Mouse (Mus musculus) limb, embryonic 10.5 days (tissue): ENCODE data around the gene Tcea3. TPM values are rescaled to one million over a fixed set of nuclear protein-coding genes. Genes with fewer than 3 reads are reported as not detected.

Source experiments
- DNase-seq: peaks from one replicate; pipeline ENCODE4 v3.0.0-alpha.2; 2017; ENCODE audit warnings: low spot score
- H3K27ac ChIP-seq: fragments of 300-500 bp; sonication (generic); 2 replicates; pipeline ENCODE4 v1.5.1; 2016; ENCODE audit warnings: mild to moderate bottlenecking
- H3K27me3 ChIP-seq: fragments of 300-500 bp; sonication (generic); 2 replicates; pipeline ENCODE4 v1.6.1; 2016; ENCODE audit warnings: low read depth, mild to moderate bottlenecking; ENCODE audit not compliant: poor library complexity, severe bottlenecking
- H3K36me3 ChIP-seq: fragments of 300-500 bp; sonication (generic); 2 replicates; pipeline ENCODE4 v1.6.1; 2016; ENCODE audit warnings: mild to moderate bottlenecking, moderate library complexity
- H3K4me1 ChIP-seq: fragments of 300-500 bp; sonication (generic); 2 replicates; pipeline ENCODE4 v1.6.1; 2016
- H3K4me3 ChIP-seq: fragments of 300-500 bp; sonication (generic); 2 replicates; pipeline ENCODE4 v1.5.1; 2016; ENCODE audit warnings: mild to moderate bottlenecking, moderate library complexity
- H3K9me3 ChIP-seq: fragments of 300-500 bp; sonication (generic); replicated peaks from 2 replicates; pipeline ENCODE4 v1.6.1; 2016; ENCODE audit warnings: mild to moderate bottlenecking
- WGBS: fragments of 180-500 bp; shearing (Covaris S2); methylation state at CpG from one replicate; pipeline ENCODE4 v1.1.7; 2016; 5-methylcytosine and 5-hydroxymethylcytosine counted together
- polyA plus RNA-seq: library from polyadenylated mRNA; unstranded; fragments of >200 nt; fragmentation: Nextera tagmentation; extraction: Ambion mirVana; gene quantifications from 2 replicates; pipeline ENCODE4 v1.2.1, GENCODE M21; 2016

Tcea3 gene
- polyA plus RNA-seq, 1 experiment from 2014 or later = 1.8 TPM

DNA sequence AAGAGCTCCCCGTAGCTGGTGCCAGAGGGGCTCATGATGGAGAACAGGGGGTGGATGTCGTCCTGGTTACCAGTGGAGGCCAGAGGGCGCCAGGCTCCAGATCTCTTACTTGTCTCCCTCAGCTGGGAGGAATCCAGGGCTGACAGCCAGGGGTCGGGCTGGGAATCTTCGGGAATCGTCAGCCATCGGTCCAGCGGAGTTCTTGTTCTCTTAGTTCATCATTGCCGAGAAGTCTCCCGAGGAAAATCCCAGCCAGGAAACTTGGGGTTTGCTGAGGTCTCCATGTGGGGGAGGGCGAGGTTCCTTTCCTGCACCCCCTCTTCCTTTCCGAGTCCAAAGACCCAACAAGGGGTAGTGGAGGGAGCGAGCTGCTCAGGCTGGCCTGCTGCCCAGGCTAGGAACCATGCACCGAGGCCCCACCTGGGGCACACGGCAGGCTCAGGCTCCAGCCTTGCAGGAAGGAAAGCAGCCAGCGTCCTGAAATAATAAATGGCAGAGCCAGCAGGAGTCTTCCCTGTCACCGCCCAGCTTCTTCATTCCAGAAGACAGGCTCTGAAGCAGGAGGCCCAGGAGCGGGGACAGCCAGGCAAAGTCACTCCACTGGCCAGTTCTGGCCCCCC is 28.8 kb upstream of the Tcea3 start:
- Histone ChIP-seq H3K27me3 (peaks cover 27% of the 10 kb centered on the region), H3K9me3 (no peaks in the 10 kb centered on the region), H3K36me3 (no peaks in the 10 kb centered on the region), H3K4me1 (peaks cover 39% of the 10 kb centered on the region), H3K4me3 (no peak overlapping the region), H3K27ac (peak overlapping the region; percentile 1; the same call in 1 of the 2 replicates)
- DNase-seq = no peak
- 16% methylated on average over 18 of the region's 18 CpGs for WGBS

DNA sequence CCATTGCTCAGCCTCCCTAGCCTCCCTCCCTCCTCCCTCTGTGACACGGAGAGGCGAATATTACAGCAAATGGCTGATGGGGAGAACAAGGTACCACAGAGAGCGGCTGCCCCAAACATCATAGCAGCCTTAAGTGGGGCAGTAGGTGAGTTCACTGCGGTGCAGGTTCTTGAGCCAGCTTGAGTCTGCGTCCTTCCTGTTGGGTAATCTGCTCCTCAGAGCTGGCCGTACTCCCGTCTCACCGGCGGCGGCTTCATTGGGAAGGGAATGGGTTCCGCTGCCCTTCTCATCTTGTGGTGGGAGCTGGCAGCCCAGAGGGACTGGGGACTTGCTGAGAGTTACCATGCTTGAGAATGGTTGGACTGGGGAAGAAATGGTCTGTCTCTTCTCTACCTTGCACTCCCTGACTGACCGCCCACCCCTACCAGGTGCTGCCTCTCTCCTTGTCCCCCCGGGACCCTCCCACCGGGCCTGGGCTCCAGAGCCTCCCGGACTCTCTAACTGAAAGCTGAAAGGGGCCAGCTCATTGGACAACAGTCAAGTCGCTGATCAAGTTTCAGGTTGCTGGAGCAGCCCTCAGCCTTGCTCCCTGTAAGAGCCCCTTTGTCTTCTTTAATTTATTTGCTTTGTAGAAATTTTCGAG is 27.3 kb upstream of the Tcea3 start:
- Histone ChIP-seq H3K9me3 (no peaks in the 10 kb centered on the region), H3K4me3 (peak overlapping the region; percentile 48), H3K36me3 (no peaks in the 10 kb centered on the region), H3K27ac (peak overlapping the region; percentile 75), H3K27me3 (peaks cover 27% of the 10 kb centered on the region), H3K4me1 (peaks cover 48% of the 10 kb centered on the region)
- DNase-seq = peak; percentile 72
- WGBS = 5% methylated on average over 17 of the region's 17 CpGs

DNA sequence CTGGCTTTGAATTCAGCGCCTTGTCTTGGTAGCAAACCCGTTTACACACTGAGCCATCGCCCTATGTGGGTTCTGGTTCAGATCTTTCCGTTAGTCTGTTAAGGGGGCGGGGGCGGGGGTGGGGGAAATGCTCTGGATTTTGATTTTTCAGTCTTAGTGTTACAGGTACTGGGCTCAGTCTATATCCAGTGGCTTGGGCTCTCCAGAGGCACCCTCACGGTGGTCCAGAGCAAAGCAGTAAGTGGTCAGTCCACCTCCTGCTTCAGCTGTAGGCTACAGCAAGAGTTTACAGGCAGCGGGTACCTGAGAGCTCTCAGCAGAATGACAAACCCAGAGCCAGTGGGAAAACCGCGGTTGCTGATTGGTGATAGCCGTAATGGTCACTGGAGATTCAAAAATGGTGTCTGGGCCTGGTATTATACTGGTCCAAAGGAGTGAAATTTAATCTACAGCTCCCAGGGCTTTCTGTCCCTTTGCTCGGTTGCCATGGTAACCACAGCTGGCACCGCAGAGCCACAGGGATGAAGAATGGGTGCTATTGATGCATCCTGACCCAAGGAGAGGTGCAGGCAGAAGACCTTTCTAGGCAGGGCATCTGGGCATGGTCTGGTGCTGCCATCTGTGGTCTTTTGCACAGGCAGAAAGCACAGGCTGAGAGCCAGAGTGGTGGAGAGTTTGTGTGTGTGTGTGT is 23.8 kb upstream of the Tcea3 start:
- Histone ChIP-seq H3K4me3 (no peak overlapping the region), H3K36me3 (no peaks in the 10 kb centered on the region), H3K27ac (no peak overlapping the region; the same call in 1 of the 2 replicates), H3K9me3 (no peaks in the 10 kb centered on the region), H3K27me3 (peaks cover 17% of the 10 kb centered on the region), H3K4me1 (peaks cover 37% of the 10 kb centered on the region)
- no peak for DNase-seq
- WGBS = 76% methylated on average over 13 of the region's 13 CpGs

DNA sequence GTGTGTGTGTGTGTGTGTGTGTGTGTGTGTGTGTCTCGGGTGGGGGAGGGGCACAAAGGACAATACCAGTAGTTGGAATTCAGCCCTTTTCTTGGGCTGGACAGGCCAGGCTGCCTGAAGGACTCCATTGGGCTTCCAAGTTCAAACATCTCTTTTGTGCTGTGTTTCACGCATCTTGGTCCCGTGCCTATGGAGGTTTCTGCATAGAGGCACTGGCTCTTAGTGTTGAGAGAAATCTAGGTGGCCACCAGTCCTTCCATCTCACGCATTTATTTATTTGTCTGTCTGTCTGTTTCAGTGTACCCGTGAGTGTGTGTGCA is 23.3 kb upstream of the Tcea3 start:
- 77% methylated on average over 5 of the region's 5 CpGs for WGBS
- Histone ChIP-seq H3K27ac (peak overlapping the region; percentile 16; the same call in 1 of the 2 replicates), H3K9me3 (no peaks in the 10 kb centered on the region)

DNA sequence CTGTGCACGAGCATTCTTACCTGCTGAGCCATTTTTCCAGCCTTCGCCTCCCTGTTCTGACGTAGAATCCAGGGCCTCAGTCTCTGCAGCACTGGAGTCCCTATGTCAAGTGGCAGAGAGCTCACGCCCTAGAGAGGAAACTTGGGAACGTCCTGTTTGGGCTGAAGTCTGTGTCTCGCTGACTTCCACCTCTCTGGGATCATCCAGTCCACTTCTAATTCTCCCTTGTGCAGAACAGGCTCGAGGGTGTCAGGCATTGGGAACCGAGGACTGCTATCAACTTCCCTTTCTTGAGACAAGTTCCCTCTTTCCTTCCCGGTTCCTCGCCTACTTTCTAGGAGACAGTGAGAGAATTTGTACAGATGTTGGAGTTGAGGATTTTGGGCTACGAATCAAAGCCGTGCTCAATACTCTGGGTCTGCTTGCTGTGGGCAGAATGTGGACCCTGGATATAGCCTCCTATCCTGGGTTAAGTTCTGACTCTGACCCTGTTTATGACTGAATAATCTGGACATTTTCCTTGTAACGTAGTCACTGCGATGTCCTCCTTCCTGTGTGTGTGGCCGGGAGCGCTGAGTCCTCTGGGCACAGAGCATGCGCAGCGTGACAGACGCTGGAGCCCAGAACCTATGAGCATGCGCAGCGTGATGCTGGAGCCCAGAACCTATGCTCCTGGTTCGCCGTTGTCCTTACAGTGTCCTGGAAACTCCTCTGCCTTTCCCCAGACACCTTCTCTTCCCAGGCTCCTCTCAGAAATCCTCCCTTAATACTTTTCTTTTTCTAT is 22.7 kb upstream of the Tcea3 start:
- Histone ChIP-seq H3K36me3 (no peaks in the 10 kb centered on the region), H3K27ac (peak overlapping the region; percentile 16; the same call in 1 of the 2 replicates), H3K4me3 (no peak overlapping the region), H3K4me1 (peaks cover 27% of the 10 kb centered on the region), H3K27me3 (peaks cover 6% of the 10 kb centered on the region), H3K9me3 (no peaks in the 10 kb centered on the region)
- DNase-seq = no peak
- 85% methylated on average over 23 of the region's 23 CpGs for WGBS

More for the DNA sequence above, 23.3 kb upstream of the Tcea3 start:
- Histone ChIP-seq H3K4me3 (no peak overlapping the region), H3K27me3 (peaks cover 12% of the 10 kb centered on the region), H3K4me1 (peaks cover 32% of the 10 kb centered on the region), H3K36me3 (no peaks in the 10 kb centered on the region)
- DNase-seq = no peak

DNA sequence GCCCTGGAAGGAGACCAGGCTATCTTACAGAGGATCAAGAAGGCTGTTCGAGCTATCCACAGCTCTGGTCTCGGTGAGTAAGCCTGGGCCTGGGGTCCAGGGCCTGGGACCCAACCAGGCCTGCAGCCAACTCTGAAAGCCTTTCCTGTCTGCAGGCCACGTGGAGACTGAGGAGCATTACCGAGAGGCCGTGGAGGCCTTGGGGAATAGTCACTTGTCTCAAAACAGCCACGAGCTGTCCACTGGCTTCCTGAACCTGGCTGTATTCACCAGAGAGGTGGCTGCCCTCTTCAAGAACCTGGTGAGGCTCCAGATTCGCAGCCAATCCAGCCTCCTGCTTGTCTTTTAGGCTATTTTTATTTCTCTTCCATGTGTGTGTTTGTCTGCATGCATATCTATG is 20.1 kb upstream of the Tcea3 start:
- Histone ChIP-seq H3K36me3 (no peaks in the 10 kb centered on the region), H3K4me1 (peaks cover 13% of the 10 kb centered on the region), H3K9me3 (no peaks in the 10 kb centered on the region), H3K27ac (no peak overlapping the region), H3K27me3 (no peaks in the 10 kb centered on the region), H3K4me3 (no peak overlapping the region)
- DNase-seq = no peak
- WGBS = 83% methylated on average over 7 of the region's 7 CpGs

DNA sequence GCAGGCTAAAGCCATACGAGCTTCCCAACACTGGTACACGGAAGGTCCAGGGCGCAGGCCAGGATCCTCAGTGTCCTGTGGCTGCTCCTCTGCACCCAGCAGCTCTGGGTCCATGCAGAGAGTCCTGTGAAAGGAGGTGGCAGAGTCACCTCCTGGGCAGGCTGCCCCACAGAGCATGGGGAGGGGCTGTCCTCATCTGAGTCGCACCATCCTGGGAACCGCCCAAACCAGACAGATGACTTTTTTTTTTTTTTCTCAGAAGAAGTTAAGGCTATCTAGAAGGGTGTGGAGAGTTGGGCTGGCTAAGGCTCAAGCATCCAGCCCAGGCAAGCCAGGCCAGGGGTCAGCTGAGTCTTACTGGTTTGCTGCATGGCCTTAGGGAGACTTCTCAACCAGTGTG is 18.9 kb upstream of the Tcea3 start:
- H3K4me3 ChIP-seq = no peak overlapping the region
- H3K9me3 ChIP-seq = no peaks in the 10 kb centered on the region
- H3K4me1 ChIP-seq = peaks cover 10% of the 10 kb centered on the region
- no peak overlapping the region for H3K27ac ChIP-seq
- WGBS = 74% methylated on average over 5 of the region's 5 CpGs
- H3K36me3 ChIP-seq = no peaks in the 10 kb centered on the region
- H3K27me3 ChIP-seq = 0 out of 2 replicates have a peak, but pooled peaks cover 6% of the 10 kb centered on the region
- no peak for DNase-seq

DNA sequence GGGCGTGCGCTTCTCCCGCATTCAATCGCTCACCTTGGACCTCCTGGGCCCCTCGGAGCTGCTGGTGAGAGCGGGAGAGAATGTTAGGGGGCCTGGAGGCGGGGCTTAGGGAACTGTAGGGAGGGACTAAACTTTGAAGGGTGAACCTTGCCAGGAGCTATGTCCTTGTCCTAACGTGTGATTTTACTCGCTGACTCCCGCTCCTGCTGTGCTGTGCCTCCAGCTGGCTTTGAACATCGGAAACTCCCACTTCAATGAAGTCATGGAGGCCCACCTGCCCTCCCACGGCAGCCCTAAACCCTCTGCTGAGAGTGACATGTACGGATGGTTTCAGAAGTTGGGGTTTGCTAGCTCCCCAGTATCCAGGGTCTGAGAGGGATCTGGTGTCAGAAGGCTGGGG is 8.9 kb upstream of the Tcea3 start:
- Histone ChIP-seq H3K36me3 (no peaks in the 10 kb centered on the region), H3K4me1 (peaks cover 24% of the 10 kb centered on the region), H3K4me3 (peak overlapping the region; percentile 31), H3K9me3 (no peaks in the 10 kb centered on the region), H3K27ac (no peak overlapping the region), H3K27me3 (peaks cover 73% of the 10 kb centered on the region)
- DNase-seq = no peak
- WGBS = 6% methylated on average over 13 of the region's 13 CpGs

DNA sequence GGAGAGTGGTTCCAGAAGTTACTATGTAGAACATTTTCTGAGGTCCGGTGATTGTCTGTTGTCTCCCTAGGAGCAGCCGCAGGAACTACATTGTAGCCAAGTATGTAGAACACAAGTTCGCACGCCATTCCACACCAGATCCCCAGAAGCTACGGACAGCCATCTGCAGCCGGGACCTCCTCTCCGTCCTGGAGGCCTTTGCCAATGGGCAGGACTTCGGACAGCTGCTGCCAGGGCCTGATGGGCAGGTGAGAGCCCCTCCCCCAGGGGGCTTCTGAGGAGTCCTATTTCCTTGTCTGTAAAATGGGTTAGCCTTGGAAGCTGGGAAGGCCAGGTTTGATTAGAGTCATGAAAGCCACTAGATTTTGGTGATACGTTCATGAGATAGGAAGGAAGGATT is 8.4 kb upstream of the Tcea3 start:
- H3K9me3 ChIP-seq = no peaks in the 10 kb centered on the region
- H3K27ac ChIP-seq = no peak overlapping the region
- H3K27me3 ChIP-seq = peaks cover 78% of the 10 kb centered on the region
- peaks cover 24% of the 10 kb centered on the region for H3K4me1 ChIP-seq
- no peak overlapping the region for H3K4me3 ChIP-seq
- no peaks in the 10 kb centered on the region for H3K36me3 ChIP-seq
- DNase-seq = no peak
- WGBS = 54% methylated on average over 9 of the region's 9 CpGs

DNA sequence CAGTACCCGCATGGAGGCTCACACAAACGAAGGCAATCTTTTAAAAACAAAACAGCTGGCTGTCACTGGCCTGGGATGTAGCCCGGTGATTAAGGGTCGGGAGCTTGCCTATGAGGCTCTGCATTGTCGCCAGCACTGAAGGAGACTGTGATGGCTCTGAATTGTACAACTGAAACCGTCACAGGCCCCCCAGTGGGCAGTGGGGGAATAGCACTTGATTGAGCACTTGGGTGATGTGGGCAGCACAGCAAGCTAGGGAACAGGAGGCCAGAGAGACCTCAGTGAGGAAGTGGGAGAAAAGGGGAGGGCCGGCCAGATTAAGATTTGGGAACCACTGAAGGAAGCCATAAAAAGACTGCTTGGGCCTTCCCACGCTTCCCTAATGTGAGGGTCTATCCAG is 7.9 kb upstream of the Tcea3 start:
- no peaks in the 10 kb centered on the region for H3K9me3 ChIP-seq
- DNase-seq = peak; percentile 80
- peaks cover 24% of the 10 kb centered on the region for H3K4me1 ChIP-seq
- H3K27me3 ChIP-seq = peaks cover 83% of the 10 kb centered on the region
- WGBS = 18% methylated on average over 8 of the region's 8 CpGs
- H3K27ac ChIP-seq = no peak overlapping the region
- H3K4me3 ChIP-seq = no peak overlapping the region
- H3K36me3 ChIP-seq = no peaks in the 10 kb centered on the region

DNA sequence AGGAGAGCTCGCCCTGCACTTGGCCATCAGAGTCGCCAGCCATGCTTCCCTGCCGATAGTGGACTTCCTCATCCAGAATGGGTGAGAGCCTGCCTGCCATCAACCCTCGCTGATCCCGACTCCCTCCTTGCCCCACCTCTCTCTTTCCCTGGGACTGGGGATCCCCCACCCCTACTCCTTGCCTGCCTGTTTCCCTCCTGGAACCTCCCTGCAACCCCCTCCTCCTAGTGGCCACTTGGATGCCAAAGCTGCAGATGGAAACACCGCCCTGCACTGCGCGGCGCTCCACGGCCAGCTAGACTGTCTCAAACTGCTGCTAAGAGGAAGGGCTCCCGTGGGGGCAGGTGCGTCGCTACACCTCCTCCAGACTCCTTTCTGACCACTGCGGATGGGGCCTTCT is 7.4 kb upstream of the Tcea3 start:
- Histone ChIP-seq H3K36me3 (no peaks in the 10 kb centered on the region), H3K27me3 (peaks cover 88% of the 10 kb centered on the region), H3K4me1 (peaks cover 24% of the 10 kb centered on the region), H3K4me3 (no peak overlapping the region), H3K27ac (no peak overlapping the region), H3K9me3 (no peaks in the 10 kb centered on the region)
- no peak for DNase-seq
- 63% methylated on average over 14 of the region's 14 CpGs for WGBS

DNA sequence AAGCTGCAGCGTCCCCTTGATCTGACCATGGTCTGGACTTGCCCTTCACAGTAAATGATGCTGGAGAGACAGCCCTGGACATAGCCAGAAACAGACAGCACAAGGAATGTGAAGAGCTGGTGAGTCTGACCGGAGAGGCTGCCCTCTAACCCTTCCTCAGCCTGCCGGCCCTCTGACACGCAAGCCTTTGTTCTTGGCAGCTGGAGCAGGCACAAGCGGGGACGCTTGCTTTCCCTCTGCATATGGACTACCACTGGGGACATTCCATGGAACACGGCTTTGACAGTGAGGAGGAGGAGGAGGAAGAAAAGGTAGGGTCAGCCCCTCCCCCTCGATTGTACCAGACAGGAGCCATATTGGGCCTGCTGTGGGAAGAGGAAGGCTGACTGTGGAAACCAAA is 6.6 kb upstream of the Tcea3 start:
- no peak overlapping the region for H3K27ac ChIP-seq
- DNase-seq = no peak
- H3K27me3 ChIP-seq = peaks cover 96% of the 10 kb centered on the region
- H3K36me3 ChIP-seq = no peaks in the 10 kb centered on the region
- no peak overlapping the region for H3K4me3 ChIP-seq
- WGBS = 62% methylated on average over 8 of the region's 8 CpGs
- H3K4me1 ChIP-seq = peaks cover 28% of the 10 kb centered on the region
- H3K9me3 ChIP-seq = no peaks in the 10 kb centered on the region
